Mouse (Mus musculus): Measurements from ENCODE around the gene Lrmda. TPM values are rescaled to one million over a fixed set of nuclear protein-coding genes. Genes with fewer than 3 reads are reported as not detected.

Lrmda gene
- total RNA-seq, 4 experiments from 2014 or later: 1.8 to 3.0 (median 2.4) TPM

- no peak for DNase-seq (ENCODE audit: low spot score)
Observed at GRCm38 (mm10) chr14:23051441-23051840, 1031.9 kb downstream of the Lrmda start.

DNA sequence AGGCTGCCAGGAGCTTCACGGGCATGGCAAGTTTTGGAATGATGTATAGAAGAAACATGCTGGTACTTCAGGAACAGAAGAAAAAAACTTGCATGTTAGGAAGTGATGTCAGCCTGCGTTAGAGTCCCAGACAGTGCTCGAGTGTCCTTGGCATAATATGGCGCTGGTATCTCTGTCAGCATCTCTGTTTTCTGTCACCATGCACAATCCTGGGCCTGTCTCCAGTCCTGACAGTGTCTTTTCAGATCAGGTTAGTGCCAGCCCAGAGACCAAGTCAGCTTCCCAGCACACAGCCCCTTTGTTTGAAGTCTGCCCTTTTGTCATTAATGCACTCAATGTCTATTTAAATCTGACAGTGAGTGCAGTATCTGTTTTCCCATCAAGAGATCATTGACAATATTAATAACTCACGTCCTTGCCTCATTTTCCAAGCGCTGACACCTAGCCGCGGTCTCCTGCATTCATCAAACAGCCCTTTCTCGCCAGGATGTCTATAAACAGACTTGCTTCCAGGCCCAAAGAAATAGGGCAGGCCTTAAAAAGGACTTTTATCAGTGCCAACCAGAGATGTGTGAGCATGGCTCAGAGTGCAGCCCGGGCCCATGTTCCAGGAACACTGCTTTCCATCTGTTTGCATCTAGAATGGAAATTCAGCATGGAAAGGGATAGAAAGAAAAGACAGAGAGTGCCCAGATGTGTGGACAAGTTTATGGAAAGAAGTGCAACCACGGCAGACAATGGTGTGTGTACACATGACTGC is 1033.5 kb downstream of the Lrmda start:
- DNase-seq (ENCODE audit: low spot score): no peak

DNA sequence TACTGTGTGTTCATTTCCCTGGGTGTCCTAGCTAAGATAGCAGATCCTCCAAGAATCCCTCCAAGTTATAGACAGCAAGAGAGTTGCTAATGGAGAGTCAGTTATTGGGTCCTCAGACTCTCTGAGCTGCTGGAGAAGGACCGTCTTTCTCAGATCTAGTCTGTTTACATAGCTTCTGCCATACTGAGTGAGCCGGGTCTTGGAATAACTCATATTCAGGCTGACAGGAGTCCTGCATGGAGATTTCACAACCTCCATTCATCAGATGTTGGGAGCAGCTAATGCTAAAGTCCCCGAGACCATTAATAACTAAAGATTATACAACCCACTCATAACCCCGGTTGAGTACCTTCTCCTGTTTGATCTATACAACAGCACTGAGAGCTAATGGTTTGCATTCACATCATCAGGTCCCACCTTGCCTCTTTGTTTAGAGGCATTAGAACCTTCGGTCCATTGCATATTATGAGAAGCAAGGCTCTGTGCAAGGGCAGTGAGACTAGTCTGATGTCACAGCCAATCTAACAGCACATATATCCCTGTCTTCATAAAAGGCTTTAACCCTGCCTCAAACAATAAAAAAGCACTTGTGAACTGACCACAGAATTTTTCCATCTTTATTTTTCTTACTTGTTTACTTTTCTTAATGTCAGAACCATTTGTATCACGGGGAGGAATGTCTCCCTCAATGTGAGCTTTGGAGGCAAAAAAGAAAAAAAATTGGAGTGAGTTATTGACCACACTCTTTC is 1037.9 kb downstream of the Lrmda start:
- DNase-seq (ENCODE audit: low spot score): no peak

- DNase-seq (ENCODE audit: low spot score): no peak
Observed at GRCm38 (mm10) chr14:23057987-23058386, 1038.5 kb downstream of the Lrmda start.

DNA sequence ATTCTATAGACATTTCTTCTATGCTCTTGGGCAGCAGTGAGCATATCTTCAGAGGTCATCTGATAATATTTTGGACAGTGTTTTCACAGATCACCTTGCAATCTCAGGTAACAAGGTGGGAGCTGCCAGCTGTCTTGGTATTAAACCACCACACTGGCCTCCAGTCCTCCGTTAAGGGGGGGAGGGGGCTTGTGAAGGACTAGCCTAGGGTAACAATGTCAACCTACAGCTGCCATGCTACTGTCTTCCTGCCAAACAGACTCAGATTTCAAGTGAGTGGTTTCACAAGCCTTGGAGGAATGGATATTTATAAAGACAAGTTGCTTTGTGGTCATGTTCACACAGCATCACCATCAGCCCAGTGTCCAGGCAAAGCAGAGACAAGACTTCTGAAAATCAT is 1059.2 kb downstream of the Lrmda start:
- no peak for DNase-seq (ENCODE audit: low spot score)

DNA sequence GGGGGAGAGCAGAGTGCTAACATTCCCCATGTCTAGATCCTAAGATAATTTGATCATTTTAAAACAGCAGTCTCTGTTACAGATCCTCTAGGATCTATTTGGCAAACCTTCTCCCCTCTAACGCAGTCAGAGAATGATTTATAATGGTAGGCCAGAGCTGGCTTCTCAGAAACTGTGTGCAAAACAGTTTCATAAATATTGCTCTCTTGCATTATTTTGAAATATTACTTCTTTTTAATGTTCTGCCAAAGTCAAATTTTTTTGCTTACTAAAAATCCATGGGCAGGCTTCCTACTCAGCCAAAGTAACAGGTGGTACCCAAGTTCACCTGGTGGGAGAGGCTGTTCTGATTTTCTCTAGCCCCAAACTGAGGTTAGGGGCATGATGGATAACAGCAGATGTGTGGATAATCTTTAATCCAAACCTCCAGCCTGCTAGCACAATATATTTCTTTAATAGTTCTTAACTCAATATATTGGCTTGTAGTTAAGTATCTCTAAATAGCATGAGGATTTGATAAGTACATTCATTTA is 1064.8 kb downstream of the Lrmda start:
- no peak for DNase-seq (ENCODE audit: low spot score)

DNA sequence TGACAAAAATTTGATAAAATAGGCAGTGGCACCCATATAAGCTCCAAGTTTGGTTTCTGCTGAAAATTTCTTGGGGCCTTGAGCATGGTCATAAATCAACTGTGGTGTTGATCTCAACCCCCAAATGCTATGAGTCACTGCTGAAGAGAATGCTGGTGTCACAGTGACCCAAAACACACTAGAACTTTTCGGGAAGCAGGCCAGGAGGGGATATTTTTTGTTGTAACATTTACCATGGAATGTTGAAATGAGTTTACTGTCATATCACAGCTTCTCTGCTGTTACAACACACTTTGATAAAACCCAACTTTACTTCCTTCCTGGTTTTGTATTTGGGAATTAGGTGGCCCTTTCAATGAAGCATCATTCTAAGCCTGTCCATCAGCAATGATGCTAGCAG is 1065.3 kb downstream of the Lrmda start:
- peak; percentile 1 for DNase-seq (ENCODE audit: low spot score)

DNA sequence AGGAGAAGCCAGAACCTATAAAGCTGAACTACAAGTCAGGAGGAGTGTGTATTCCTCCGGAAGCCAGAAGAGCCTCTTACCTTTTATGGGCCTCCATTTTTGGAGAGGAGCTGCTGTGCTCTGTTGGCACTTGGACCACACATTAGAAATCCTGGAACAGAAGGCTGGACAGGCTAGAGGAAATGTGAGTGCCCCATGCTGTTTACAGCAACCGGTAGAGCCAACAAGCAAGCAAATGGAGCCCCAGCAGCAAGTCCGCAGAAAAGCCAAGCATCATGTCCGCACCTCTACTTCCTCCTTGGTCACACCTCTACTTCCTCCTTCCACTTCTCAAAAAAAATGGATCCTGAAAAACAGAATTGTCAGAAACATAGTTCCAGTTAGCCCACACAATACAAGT is 1073.8 kb downstream of the Lrmda start:
- no peak for DNase-seq (ENCODE audit: low spot score)

DNA sequence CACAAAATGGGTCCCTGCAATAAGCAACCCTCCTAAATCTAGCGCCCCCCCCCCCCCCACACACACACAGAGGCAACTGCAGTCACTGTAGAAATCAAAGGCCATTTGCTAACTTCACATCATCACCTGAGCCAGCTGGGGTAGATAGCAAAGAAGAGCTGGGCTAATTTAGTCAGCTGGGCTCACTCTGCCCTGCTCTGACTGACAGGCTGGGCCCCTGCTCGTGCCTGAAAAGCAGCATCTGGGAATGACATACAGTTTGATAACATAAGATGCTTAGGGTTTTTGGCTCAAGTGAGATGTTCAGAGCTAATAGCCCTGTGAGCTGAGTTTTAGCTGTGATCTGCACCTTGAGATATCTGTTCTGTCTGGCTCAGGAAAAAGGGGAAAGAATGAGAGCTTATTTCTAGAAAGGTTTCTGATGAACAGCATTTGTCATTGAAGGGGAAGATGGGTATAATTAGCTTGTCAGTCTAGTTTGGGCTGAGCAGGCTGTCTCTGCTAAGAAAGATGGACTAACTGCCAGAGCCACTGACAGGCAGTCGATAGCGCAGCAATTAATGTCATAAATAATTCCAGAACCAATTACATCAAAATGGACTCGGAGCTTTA is 1075.1 kb downstream of the Lrmda start:
- DNase-seq (ENCODE audit: low spot score): no peak

- no peak for DNase-seq (ENCODE audit: low spot score)
Observed at GRCm38 (mm10) chr14:23095158-23096016, 1075.9 kb downstream of the Lrmda start.

DNA sequence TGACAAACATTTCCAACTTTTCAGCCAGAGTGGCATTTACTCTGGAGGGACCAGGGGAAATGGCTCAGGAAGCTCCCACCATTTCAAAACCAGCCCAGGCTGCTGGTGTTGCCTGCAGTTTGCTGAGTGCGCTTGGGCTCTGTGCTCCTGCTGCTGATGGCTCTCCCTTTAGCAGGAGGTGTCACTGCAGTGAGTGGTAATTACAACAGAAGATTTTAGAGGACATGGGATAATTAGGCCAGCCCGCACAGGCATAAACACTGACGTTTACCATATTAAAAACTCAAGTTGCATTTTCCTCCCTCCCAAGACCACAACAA is 1076.5 kb downstream of the Lrmda start:
- DNase-seq (ENCODE audit: low spot score): no peak

- DNase-seq (ENCODE audit: low spot score): no peak
Observed at GRCm38 (mm10) chr14:23096405-23096804, 1076.9 kb downstream of the Lrmda start.

Small RNA genes lying within 50 kb of the gene (microRNA-seq; reads per million reads assigned to microRNA genes)
- gene Gm27532: not detected

Other genes starting within 250 kb of the Lrmda start
- gene Vdac2, start 194.5 kb upstream of the Lrmda start, total RNA-seq (2022): 100 to 1,000 TPM; 468 to 498 (median 480) TPM
- gene Comtd1, start 170.7 kb upstream of the Lrmda start, total RNA-seq (2022): 10 to 100 TPM in 2 of 4 experiments, 1 to 10 TPM in 2; 8.4 to 12.0 (median 10.3) TPM
- 1 to 10 TPM; 1.9 to 2.2 (median 2.2) TPM for gene Zfp503, start 30.1 kb upstream of the Lrmda start, total RNA-seq (2022)

All from heart, adult 8-10 months (tissue).